Mouse (Mus musculus): Measurements from ENCODE around the gene Pygm.

The Pygm gene

GRCm38 (mm10) chr19:6416124-6416770 is 32.0 kb downstream of the Pygm start:
- no peak for DNase-seq

GRCm38 (mm10) chr19:6416894-6417761 is 32.9 kb downstream of the Pygm start:
- no peak for DNase-seq

- peak; percentile 95 for DNase-seq
These were observed 34.2 kb downstream of the Pygm start, which contains the start of gene Nrxn2 for GRCm38 (mm10) chr19:6418233-6418879. Gene Nrxn2 (plus strand): TSS chr19:6418731.

- DNase-seq: no peak
These were observed 34.9 kb downstream of the Pygm start for GRCm38 (mm10) chr19:6418984-6419692.

GRCm38 (mm10) chr19:6419805-6420310 is 35.7 kb downstream of the Pygm start:
- DNase-seq: no peak

- no peak for DNase-seq
These were observed 36.4 kb downstream of the Pygm start for GRCm38 (mm10) chr19:6420481-6421210.

- DNase-seq: no peak
These were observed 37.0 kb downstream of the Pygm start for GRCm38 (mm10) chr19:6421211-6421590.

- no peak for DNase-seq
These were observed 37.8 kb downstream of the Pygm start for GRCm38 (mm10) chr19:6422014-6422413.

- no peak for DNase-seq
These were observed 39.0 kb downstream of the Pygm start for GRCm38 (mm10) chr19:6423241-6423640.

- DNase-seq: no peak
These were observed 40.1 kb downstream of the Pygm start for GRCm38 (mm10) chr19:6424137-6424881.

GRCm38 (mm10) chr19:6425595-6425994 is 41.4 kb downstream of the Pygm start:
- no peak for DNase-seq

GRCm38 (mm10) chr19:6426703-6427500 is 42.7 kb downstream of the Pygm start:
- DNase-seq: no peak

GRCm38 (mm10) chr19:6427653-6428434 is 43.6 kb downstream of the Pygm start:
- no peak for DNase-seq

- DNase-seq: no peak
These were observed 44.5 kb downstream of the Pygm start for GRCm38 (mm10) chr19:6428501-6429200.

GRCm38 (mm10) chr19:6443016-6443415 is 58.8 kb downstream of the Pygm start:
- no peak for DNase-seq

GRCm38 (mm10) chr19:6445761-6446423 is 61.7 kb downstream of the Pygm start:
- DNase-seq: no peak

- DNase-seq: no peak
These were observed 62.7 kb downstream of the Pygm start for GRCm38 (mm10) chr19:6446736-6447437.

All from cerebellum, adult 11 months (tissue).